Mouse (Mus musculus) heart, embryonic 10.5 days (tissue): Measurements from ENCODE around the gene Tec. TPM values are rescaled to one million over a fixed set of nuclear protein-coding genes. Genes with fewer than 3 reads are reported as not detected.
A peak's percentile ranks its signal among the peaks of the same experiment; 100 is the strongest.

Experiments
- DNase-seq: peaks from one replicate; pipeline ENCODE4 v3.0.0-alpha.2; 2017; ENCODE audit warnings: low spot score
- H3K27ac ChIP-seq: fragments of 300-500 bp; sonication (generic); 2 replicates; pipeline ENCODE4 v1.5.1; 2016; ENCODE audit warnings: mild to moderate bottlenecking
- H3K27me3 ChIP-seq: fragments of 300-500 bp; sonication (generic); 2 replicates; pipeline ENCODE4 v1.6.1; 2016; ENCODE audit warnings: mild to moderate bottlenecking; ENCODE audit not compliant: poor library complexity, insufficient read depth, severe bottlenecking
- H3K36me3 ChIP-seq: fragments of 300-500 bp; sonication (generic); 2 replicates; pipeline ENCODE4 v1.6.1; 2016; ENCODE audit warnings: mild to moderate bottlenecking, moderate library complexity
- H3K4me1 ChIP-seq: fragments of 300-500 bp; sonication (generic); 2 replicates; pipeline ENCODE4 v1.6.1; 2016; ENCODE audit warnings: mild to moderate bottlenecking
- H3K4me3 ChIP-seq: fragments of 300-500 bp; sonication (generic); 2 replicates; pipeline ENCODE4 v1.5.1; 2016; ENCODE audit warnings: mild to moderate bottlenecking, moderate library complexity
- H3K9me3 ChIP-seq: fragments of 300-500 bp; sonication (generic); 2 replicates; pipeline ENCODE4 v1.6.1; 2016; ENCODE audit warnings: mild to moderate bottlenecking, moderate library complexity
- WGBS: fragments of 180-500 bp; shearing (Covaris S2); methylation state at CpG from one replicate; pipeline ENCODE4 v1.1.7; 2016; 5-methylcytosine and 5-hydroxymethylcytosine counted together
- polyA plus RNA-seq: library from polyadenylated mRNA; unstranded; fragments of >200 nt; fragmentation: Nextera tagmentation; extraction: Ambion mirVana; gene quantifications from 2 replicates; pipeline ENCODE4 v1.2.1, GENCODE M21; 2016

Tec gene
- polyA plus RNA-seq, 1 experiment from 2014 or later = 7.5 TPM

DNA sequence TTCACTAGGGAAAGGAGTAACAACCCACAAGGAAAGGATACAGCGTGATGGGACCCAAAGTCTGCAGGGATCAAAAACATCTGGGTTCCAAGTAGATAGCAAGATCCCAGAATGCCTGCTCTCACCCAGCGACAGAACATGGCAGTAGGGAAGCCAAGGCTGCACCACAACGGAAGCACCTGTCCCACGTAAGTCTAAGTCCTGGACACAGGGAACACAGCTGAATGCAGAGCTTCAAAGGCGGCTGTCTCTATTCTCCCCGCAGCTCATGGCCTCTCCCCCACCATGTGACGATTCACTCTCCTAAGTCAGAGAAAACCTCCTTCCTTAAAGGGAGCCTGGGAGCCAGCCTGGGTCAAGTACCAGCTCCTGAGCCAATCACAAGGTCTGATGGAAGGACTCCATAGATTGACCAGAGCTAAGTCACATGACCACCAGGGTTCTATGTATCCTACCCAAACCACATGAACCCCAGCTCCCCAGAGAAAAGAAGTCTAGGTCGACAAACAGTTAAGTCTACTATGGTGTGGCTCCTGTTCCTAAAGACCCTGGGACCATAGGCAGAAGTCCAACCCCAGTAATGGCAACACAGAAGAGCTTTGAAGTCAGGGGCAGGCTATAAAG is 11.9 kb downstream of the Tec start:
- Histone ChIP-seq H3K27ac (no peak overlapping the region), H3K27me3 (no peaks in the 10 kb centered on the region), H3K4me3 (no peak overlapping the region), H3K36me3 (peaks cover 5% of the 10 kb centered on the region; the same call in 1 of the 2 replicates), H3K9me3 (no peaks in the 10 kb centered on the region), H3K4me1 (peaks cover 18% of the 10 kb centered on the region; the same call in 1 of the 2 replicates)
- WGBS = 84% methylated on average over 8 of the region's 8 CpGs
- no peak for DNase-seq

DNA sequence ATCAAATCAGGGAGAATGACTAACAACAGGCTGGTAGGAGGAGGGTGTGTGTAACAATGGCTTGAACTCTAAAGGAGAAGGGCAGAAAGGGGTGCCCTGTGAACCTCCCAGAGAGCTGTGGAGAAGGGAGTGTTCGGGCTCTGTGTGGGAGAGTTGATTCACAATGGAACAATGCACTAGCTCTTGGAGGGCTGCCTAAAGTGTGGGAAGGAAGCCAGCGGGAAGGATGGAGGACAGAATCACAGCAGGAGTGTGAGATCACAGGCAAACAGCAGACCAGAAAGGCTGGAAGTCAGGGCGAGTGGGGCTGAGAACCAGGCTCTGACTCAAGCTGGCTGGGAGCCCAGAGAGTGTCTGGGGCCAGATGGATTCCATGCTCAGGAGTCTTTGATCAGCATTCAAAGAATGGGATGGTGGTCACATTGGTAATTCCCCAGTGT is 12.6 kb downstream of the Tec start:
- Histone ChIP-seq H3K4me3 (no peak overlapping the region), H3K4me1 (peaks cover 22% of the 10 kb centered on the region; the same call in 1 of the 2 replicates), H3K27ac (peak overlapping the region; percentile 23), H3K36me3 (peaks cover 5% of the 10 kb centered on the region; the same call in 1 of the 2 replicates), H3K9me3 (no peaks in the 10 kb centered on the region), H3K27me3 (no peaks in the 10 kb centered on the region)
- DNase-seq = peak; percentile 81
- 27% methylated on average over 3 of the region's 3 CpGs for WGBS

DNA sequence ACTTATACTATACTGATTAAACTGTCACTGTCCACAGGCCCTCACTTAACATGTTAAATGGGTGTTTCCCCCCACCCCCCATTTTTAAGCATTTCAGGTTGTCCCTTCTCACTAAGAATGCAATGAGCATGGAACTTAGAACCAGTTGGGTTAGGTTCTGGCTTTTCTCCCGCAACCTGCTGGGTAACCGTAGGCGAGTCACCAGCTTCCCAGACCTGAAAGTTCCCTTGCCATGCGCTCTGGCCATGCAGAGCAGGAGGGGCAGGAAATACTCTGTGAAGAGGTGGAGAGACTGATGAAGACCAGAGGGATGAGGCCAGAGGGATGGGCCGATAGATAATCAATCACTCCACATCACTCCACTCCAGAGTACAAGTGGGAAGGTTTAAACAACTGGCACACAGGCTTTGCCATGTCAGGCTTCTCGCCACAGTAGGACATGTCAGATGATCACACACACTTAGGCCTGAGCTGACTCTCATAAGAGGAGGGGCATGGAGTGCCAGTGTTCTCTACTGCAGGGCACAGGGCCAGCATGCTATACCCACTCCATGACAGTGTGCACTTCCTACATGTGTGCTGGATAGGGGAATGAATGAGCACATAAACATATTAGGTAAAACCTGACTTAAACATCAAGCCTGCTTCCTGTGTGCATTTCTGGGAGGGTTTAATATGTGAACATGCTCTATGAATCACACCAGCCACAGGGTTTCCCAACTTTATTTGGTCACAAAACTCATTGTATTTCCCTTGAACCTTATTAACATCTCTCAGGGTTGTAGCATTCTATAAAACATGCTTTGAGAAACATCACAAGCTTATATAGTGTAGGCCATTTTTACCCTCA is 13.9 kb downstream of the Tec start:
- DNase-seq = no peak
- no peaks in the 10 kb centered on the region for H3K27me3 ChIP-seq
- no peak overlapping the region for H3K4me3 ChIP-seq
- H3K36me3 ChIP-seq = 0 out of 2 replicates have a peak, but pooled peaks cover under 1% of the 10 kb centered on the region
- H3K9me3 ChIP-seq = no peaks in the 10 kb centered on the region
- WGBS = 72% methylated on average over 6 of the region's 6 CpGs
- H3K4me1 ChIP-seq = peaks cover 22% of the 10 kb centered on the region; the same call in 1 of the 2 replicates
- H3K27ac ChIP-seq = no peak overlapping the region

DNA sequence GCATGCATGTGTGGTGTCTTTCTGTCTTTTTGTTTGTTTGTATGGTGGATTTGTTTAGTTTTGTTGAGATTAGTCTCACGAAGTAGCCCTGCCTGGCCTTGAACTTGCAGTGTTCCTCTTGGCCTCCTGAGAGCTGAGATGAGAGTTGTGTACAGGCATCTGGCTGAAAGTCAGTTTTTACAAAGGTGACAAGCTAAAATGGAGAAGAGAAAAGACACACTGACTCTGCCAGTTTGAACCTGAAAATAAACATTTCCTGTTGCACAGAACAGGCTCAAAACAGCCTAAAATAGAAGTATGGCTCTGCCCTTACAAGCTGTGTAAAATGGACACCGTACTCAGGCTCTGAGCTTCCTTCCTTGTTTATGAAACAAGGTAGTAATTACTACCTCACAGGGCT is 14.9 kb downstream of the Tec start:
- DNase-seq = no peak
- WGBS = 69% methylated on average over 2 of the region's 2 CpGs
- Histone ChIP-seq H3K4me1 (peaks cover 22% of the 10 kb centered on the region; the same call in 1 of the 2 replicates), H3K4me3 (no peak overlapping the region), H3K36me3 (no peaks in the 10 kb centered on the region), H3K27me3 (no peaks in the 10 kb centered on the region), H3K9me3 (no peaks in the 10 kb centered on the region), H3K27ac (no peak overlapping the region)

DNA sequence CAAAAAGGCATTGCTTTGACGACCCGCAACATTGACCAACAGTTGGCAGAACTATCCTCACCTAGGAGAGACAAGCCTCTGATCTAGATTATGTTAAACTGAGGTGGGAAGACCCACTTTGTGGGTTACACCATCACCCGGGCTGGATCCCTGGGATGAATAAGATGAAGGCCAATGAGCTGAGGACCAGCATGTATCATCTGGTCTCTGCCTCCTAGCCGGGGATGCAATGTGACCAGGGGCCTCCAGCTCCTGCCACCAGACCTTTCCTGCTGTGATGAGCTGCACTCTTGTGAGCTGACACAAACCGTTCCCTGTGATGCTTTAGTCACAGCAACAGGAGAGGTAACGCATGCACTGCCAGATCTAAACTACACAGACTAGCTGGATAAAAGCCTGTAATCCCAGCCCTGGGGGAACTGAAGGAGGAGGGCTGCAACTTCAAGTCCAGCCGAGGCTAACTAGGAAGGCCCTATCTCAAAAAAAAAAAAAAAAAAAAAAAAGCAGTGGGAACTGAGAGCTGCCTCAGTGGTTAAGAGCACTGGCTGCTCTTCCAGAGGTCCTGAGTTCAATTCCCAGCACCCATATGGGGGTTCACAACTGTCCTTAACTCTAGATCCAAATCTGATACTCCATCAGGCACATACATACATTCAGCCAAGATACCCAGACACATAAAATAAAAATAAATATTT is 15.8 kb downstream of the Tec start:
- Histone ChIP-seq H3K4me3 (no peak overlapping the region), H3K36me3 (no peaks in the 10 kb centered on the region), H3K4me1 (peaks cover 23% of the 10 kb centered on the region; the same call in 1 of the 2 replicates), H3K27me3 (no peaks in the 10 kb centered on the region), H3K27ac (no peak overlapping the region), H3K9me3 (no peaks in the 10 kb centered on the region)
- DNase-seq = peak; percentile 70
- 68% methylated on average over 7 of the region's 7 CpGs for WGBS

DNA sequence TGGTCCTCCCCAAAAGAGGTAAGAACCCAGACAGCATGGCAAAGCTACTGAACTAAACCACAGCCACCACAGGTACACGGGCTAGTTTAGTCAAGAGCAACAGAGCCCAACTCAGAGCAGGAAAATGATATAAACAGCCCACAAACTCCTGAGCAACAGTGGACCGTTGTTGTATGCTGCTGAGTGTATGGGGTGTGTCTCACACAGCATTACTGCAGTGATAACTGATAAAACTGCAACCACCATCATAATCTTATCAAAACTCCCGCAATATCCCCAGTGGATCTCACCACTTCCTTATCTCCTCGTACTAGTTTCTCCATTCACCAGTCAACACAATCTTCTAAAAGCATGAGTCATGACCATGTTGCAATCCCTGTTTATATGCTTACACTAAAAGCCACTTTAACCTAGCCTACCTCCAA is 16.6 kb downstream of the Tec start:
- Histone ChIP-seq H3K4me3 (no peak overlapping the region), H3K4me1 (peaks cover 25% of the 10 kb centered on the region; the same call in 1 of the 2 replicates), H3K36me3 (no peaks in the 10 kb centered on the region), H3K27me3 (no peaks in the 10 kb centered on the region), H3K27ac (no peak overlapping the region), H3K9me3 (no peaks in the 10 kb centered on the region)
- DNase-seq = peak; percentile 61
- 42% methylated on average over 4 of the region's 4 CpGs for WGBS

DNA sequence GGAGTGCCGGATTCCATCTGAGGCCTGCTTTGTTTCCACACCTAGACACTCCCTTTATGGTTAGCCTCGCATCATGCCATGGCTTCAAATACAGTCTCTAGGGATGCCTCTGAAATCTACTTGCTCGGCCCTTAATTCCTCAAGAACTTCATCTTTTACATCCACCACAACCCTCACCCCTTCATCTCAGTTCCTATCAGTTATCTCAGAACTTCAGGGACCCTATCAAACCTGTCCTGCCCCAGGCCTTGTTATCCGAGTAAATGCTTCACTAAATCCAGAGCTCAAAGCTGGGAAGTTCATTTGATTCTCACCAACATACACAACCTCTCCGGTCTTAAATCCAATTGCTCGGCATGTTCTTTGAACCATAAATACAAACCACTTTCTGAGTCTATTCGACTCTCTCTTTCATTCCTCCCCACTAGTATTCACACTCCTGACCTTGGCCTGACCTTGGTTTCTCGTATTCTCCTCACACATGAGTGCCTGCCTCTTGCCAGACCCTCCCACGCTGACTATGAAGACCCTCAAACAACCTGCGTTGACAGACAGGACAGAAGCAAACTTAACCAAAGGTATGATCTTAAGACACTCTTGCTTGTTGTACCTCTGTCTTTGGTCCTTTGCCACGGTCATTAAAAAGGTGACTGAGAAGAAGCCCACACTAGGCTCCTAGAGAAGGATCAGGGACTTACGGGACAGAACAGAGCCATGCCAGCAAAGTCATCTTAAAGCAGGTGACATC is 17.2 kb downstream of the Tec start:
- Histone ChIP-seq H3K27ac (no peak overlapping the region), H3K9me3 (no peaks in the 10 kb centered on the region), H3K27me3 (no peaks in the 10 kb centered on the region), H3K4me3 (no peak overlapping the region), H3K4me1 (peaks cover 25% of the 10 kb centered on the region; the same call in 1 of the 2 replicates), H3K36me3 (no peaks in the 10 kb centered on the region)
- DNase-seq = peak; percentile 62
- WGBS = 81% methylated on average over 12 of the region's 12 CpGs

DNA sequence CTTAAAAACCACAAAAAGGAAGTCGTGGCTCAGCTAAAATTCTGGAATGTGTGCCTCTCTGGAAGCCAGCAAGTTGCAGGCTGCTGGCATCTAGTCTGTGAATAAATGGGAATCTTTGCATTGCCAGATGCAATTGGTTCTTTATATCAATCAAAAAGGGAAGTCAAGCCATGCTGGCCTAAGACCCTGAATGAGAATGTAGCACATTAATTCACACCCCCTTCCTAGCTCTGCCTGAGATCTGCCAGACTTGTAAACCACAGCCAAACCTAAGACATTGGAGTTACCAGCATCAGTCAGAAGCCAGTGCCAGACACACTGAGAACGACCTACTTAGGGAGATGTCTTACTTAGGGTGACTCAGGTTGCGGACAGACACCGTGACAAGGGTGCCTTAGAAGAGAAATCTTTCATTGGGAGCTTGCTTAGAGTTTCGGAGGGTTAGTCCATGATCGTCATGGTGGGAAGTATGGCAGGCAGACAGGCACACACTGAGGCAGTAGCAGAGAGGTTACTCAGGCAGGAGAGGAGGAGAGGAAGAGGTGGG is 19.3 kb downstream of the Tec start:
- 81% methylated on average over 6 of the region's 6 CpGs for WGBS
- no peaks in the 10 kb centered on the region for H3K9me3 ChIP-seq
- no peak overlapping the region for H3K4me3 ChIP-seq
- DNase-seq = peak; percentile 48
- no peaks in the 10 kb centered on the region for H3K27me3 ChIP-seq
- H3K4me1 ChIP-seq = peaks cover 37% of the 10 kb centered on the region
- H3K36me3 ChIP-seq = no peaks in the 10 kb centered on the region
- H3K27ac ChIP-seq = no peak overlapping the region

DNA sequence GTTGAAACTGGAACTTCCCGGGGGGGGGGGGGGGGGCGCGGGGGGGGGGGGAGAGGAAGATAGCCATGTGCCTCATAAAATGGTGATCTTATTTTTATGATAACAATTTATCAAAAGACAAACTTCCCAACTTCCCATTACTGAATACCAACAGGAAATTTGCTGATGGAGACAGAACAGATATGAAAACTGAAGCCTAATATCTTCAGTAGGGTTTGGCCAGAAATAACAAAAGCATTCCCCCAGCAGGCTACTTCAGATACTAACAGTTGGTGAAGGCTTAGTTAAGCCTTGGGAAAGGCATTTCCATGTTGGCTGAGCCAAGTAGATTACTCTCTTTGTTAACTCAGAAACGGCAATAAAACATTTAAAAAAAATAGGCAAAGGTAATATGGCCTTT is 21.6 kb downstream of the Tec start:
- Histone ChIP-seq H3K4me3 (no peak overlapping the region), H3K36me3 (no peaks in the 10 kb centered on the region), H3K9me3 (no peaks in the 10 kb centered on the region), H3K4me1 (peaks cover 36% of the 10 kb centered on the region), H3K27me3 (no peaks in the 10 kb centered on the region), H3K27ac (no peak overlapping the region)
- DNase-seq = no peak
- 53% methylated on average over 1 of the region's 4 CpGs for WGBS

DNA sequence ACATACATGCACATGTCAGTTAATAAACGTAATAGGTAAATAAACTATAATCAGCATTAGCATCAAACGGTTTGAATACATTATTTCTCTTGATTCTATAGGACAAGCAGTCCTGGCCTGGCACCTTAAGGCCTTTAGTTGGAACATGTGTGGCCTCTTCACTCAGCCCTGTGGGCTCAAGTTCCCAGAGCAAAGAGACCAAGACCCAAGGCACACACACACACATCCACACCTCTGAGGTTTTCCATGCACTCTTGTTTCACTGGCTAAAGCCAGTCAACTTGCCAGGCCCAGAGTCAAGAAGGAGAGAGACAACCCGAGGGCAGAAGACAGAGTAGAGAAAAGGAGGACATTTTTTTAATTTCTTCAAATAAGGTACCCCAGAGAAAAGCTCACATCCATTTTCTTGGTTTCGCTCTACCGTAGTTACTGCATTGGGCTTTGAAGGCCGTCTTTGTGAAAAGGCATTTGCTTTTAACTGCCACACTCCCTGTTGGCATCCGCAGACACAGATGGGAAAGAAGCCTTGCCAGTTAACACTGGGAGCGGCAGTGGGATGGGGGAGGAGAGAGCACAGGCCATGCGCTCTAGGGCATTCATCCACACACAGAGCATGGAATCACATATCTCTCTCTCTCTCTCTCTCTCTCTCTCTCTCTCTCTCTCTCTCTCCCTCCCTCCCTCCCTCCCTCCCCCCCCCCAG is 22.2 kb downstream of the Tec start:
- Histone ChIP-seq H3K4me3 (no peak overlapping the region), H3K27ac (peak overlapping the region; percentile 67; the same call in 1 of the 2 replicates), H3K9me3 (no peaks in the 10 kb centered on the region), H3K27me3 (no peaks in the 10 kb centered on the region), H3K4me1 (peaks cover 30% of the 10 kb centered on the region), H3K36me3 (peaks cover 2% of the 10 kb centered on the region; the same call in 1 of the 2 replicates)
- peak; percentile 71 for DNase-seq
- WGBS = 63% methylated on average over 9 of the region's 9 CpGs

DNA sequence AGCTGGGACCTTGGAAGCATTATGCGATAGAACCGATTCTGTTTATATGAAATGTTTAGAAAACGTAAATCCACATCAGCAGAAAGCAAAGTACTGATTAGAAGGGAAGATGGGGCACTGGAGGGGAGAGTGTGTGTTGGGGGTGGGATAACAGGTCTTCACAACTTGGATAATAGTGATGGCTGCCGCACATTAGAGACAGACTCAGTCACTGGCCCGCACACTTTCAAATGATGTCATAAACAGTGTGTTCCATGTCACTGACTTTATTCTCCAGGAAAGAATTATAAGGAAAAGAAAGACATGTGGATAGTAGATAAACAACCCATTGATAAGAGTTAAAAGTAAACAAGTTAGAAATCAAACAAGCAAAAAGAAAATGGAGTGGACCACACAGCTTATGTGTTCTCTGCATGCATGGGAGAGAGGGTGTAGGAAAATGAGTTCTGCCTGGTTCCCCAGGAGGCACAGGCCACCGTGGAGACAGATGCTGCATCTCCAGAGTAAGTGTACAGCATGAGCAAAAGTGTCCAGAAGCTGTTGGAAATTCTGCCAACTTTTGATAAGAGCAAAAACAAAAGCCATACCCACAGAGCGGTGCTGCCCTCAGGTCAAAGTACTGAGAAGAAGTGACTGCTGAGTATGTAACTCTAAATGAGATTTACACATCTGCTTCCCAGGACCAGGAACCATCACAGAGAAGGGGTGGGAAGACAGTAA is 23.3 kb downstream of the Tec start:
- Histone ChIP-seq H3K4me3 (no peak overlapping the region), H3K4me1 (peaks cover 28% of the 10 kb centered on the region), H3K27ac (no peak overlapping the region), H3K9me3 (no peaks in the 10 kb centered on the region), H3K27me3 (no peaks in the 10 kb centered on the region), H3K36me3 (peaks cover 8% of the 10 kb centered on the region; the same call in 1 of the 2 replicates)
- 70% methylated on average over 7 of the region's 7 CpGs for WGBS
- DNase-seq = peak; percentile 54
